Mouse (Mus musculus) liver, embryonic 14.5 days (tissue): Measurements from ENCODE around the gene 4930404N11Rik. TPM values are rescaled to one million over a fixed set of nuclear protein-coding genes. Genes with fewer than 3 reads are reported as not detected.

Experiments used
- ATAC-seq: fragments of 200-750 bp; cut with Nextera tagmentation; 2 replicates; pipeline ENCODE4 v1.8.0; 2017; ENCODE audit warnings: moderate number of reproducible peaks, mild to moderate bottlenecking, moderate library complexity; ENCODE audit not compliant: insufficient read depth
- DNase-seq, 3 experiments: peaks; one replicate each; pipeline ENCODE4 v3.0.0-alpha.2; 2012 to 2013; ENCODE audit warnings: low read depth in 3 of 3, low spot score in 3 of 3
- H3K27ac ChIP-seq: fragments of 300-500 bp; sonication (generic); 2 replicates; pipeline ENCODE4 v1.5.1; 2014; ENCODE audit warnings: moderate library complexity, mild to moderate bottlenecking, control low read depth, inconsistent platforms
- H3K27me3 ChIP-seq: fragments of 300-500 bp; sonication (generic); 2 replicates; pipeline ENCODE4 v1.6.1; 2014; ENCODE audit warnings: mild to moderate bottlenecking, low read length, moderate library complexity; ENCODE audit not compliant: control insufficient read depth, insufficient read depth
- H3K36me3 ChIP-seq: fragments of 300-500 bp; sonication (generic); replicated peaks from 2 replicates; pipeline ENCODE4 v1.6.1; 2014; ENCODE audit warnings: low read depth; ENCODE audit not compliant: control insufficient read depth, insufficient read depth
- H3K4me1 ChIP-seq, 2 experiments: fragments of 200-500 bp in 1 of 2; fragments of 300-500 bp in 1 of 2; sonication (generic) in 1 of 2; replicated peaks; 2 replicates each; pipeline ENCODE4 v1.6.1; 2012 to 2014; ENCODE audit warnings: antibody characterized with exemption in 1 of 2, inconsistent platforms in 1 of 2, low read length in 1 of 2; ENCODE audit not compliant: control insufficient read depth in 2 of 2, insufficient read depth in 2 of 2
- H3K4me2 ChIP-seq: fragments of 300-500 bp; sonication (generic); 2 replicates; pipeline ENCODE4 v1.6.1; 2014; ENCODE audit warnings: low read depth, mild to moderate bottlenecking, control low read depth, moderate library complexity
- H3K4me3 ChIP-seq, 2 experiments: fragments of 200-500 bp in 1 of 2; fragments of 300-500 bp in 1 of 2; sonication (generic) in 1 of 2; 2 replicates each; pipeline ENCODE4 v1.5.1; 2012 to 2014; ENCODE audit warnings: low read depth in 2 of 2, low read length in 2 of 2, mild to moderate bottlenecking in 2 of 2, control low read depth in 1 of 2, inconsistent platforms in 1 of 2, moderate library complexity in 1 of 2; ENCODE audit not compliant: insufficient read depth in 1 of 2
- H3K9ac ChIP-seq: fragments of 300-500 bp; sonication (generic); replicated peaks from 2 replicates; pipeline ENCODE4 v1.6.1; 2014; ENCODE audit warnings: mild to moderate bottlenecking, control low read depth, moderate library complexity
- H3K9me3 ChIP-seq: fragments of 300-500 bp; sonication (generic); 2 replicates; pipeline ENCODE4 v1.6.1; 2016; ENCODE audit warnings: low read length, mixed read lengths; ENCODE audit not compliant: control insufficient read depth
- CTCF ChIP-seq: IDR thresholded peaks from 2 replicates; pipeline ENCODE4 v1.5.1; 2016; ENCODE audit warnings: antibody characterized with exemption, low read depth, control low read depth
- EP300 ChIP-seq: IDR thresholded peaks from 2 replicates; pipeline ENCODE4 v1.6.1; 2016; ENCODE audit warnings: antibody characterized with exemption, low read depth
- WGBS: fragments of 180-500 bp; shearing (Covaris S2); extraction: QIAGEN DNeasy Blood & Tissue Kit; methylation state at CpG from one replicate; pipeline ENCODE4 v1.1.7; 2014; ENCODE audit not compliant: insufficient replicate concordance; 5-methylcytosine and 5-hydroxymethylcytosine counted together
- polyA plus RNA-seq, 2 experiments: library from polyadenylated mRNA; depleted of rRNA in 1 of 2; stranded (reverse) in 1 of 2; unstranded in 1 of 2; fragments of >200 nt; fragmentation: Nextera tagmentation in 1 of 2; extraction: Ambion mirVana in 1 of 2; gene quantifications; 2 replicates each; pipeline versions ENCODE4 v1.2.1 to v1.2.3; 2012 to 2014

The 4930404N11Rik gene
- polyA plus RNA-seq, 2 experiments, result 0.55 to 0.60 TPM

GRCm38 (mm10) chr10:81320550-81321347 lies 44.9 kb downstream of the 4930404N11Rik start, which contains the start of gene Cactin:
Cactin (plus strand) TSS chr10:81321103.
- ATAC-seq (peak; percentile 87), DNase-seq (peak; percentile 100)
- peaks cover 34% of the 10 kb centered on the region for H3K36me3 ChIP-seq
- H3K4me2 ChIP-seq, result peak within 1 kb of the TSS; percentile 90
- H3K27me3 ChIP-seq, result no peaks in the 10 kb centered on the region
- no peaks in the 10 kb centered on the region for H3K9me3 ChIP-seq
- peaks cover 11 to 12% of the 10 kb centered on the region in 2 experiments for H3K4me1 ChIP-seq
- WGBS, result under 1% methylated on average over 68 of the region's 68 CpGs
- TF ChIP-seq CTCF (peak; percentile 60), EP300 (peak; percentile 67; the same call in 1 of the 2 replicates)
- H3K27ac ChIP-seq, result peak within 1 kb of the TSS; percentile 84
- peak within 1 kb of the TSS; percentile 75 for H3K9ac ChIP-seq
- peak within 1 kb of the TSS; percentile 73 to 89 for H3K4me3 ChIP-seq

DNA sequence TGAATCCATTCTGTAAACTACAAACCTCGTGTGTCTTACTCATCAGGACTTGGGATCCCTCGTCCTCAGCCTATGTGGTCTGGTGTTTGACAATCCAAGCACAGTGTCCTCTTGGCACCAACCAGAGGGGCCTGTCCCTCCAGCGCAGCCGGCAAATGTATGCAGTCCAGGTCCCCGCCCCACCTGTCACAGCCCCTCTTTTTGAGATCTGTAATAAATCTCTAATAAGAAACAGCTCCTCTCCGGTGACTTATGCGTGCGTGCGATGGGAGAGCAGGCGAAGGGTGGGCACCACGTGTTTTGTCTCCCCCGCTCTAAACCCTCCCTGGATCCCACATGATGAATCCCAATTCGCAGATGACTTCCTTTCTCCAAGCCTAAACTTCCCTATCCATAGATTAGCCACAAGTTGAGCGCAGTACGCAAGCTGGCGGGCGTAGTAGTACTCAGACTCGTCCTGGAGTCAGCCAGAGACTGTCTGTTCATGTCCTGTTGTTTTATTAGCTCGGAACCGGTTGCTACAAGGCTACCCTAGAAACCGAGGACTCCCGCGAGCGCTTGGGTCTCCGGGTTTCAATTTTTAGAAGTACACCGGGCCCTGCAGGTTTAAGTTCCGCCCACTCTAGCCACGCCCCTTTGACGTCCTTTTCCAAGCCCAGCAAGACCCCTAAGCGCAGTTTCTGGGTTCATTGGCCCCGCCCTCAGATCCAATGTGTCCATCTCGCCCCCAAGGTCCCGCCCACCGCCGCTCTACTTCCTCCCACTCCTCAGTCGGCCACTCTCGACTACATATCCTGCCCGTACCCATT lies 45.7 kb downstream of the 4930404N11Rik start:
- Histone ChIP-seq H3K4me2 (peak overlapping the region; percentile 90), H3K9ac (peak overlapping the region; percentile 67), H3K27ac (peak overlapping the region; percentile 84), H3K9me3 (no peaks in the 10 kb centered on the region), H3K27me3 (no peaks in the 10 kb centered on the region), H3K36me3 (peaks cover 26% of the 10 kb centered on the region), H3K4me1 (peaks cover 11 to 12% of the 10 kb centered on the region in 2 experiments), H3K4me3 (peak overlapping the region; percentile 73 to 75)
- ATAC-seq (no peak), DNase-seq (peak; percentile 94 to 96 (median 95))
- no peak for TF ChIP-seq EP300
- no peak for TF ChIP-seq CTCF
- 1% methylated on average over 38 of the region's 38 CpGs for WGBS

- Histone ChIP-seq H3K27me3 (no peaks in the 10 kb centered on the region), H3K9me3 (no peaks in the 10 kb centered on the region), H3K36me3 (peaks cover 20% of the 10 kb centered on the region), H3K4me3 (peak overlapping the region; percentile 73 to 75; a peak in 3 of 4 replicates), H3K4me2 (peak overlapping the region; percentile 90), H3K4me1 (peaks cover 11 to 12% of the 10 kb centered on the region in 2 experiments), H3K9ac (no peak overlapping the region; the same call in 1 of the 2 replicates), H3K27ac (peak overlapping the region; percentile 84)
- WGBS, result 25% methylated on average over 8 of the region's 8 CpGs
- no peak for ATAC-seq
- DNase-seq, result no peak
- peak; percentile 37 for TF ChIP-seq CTCF
- TF ChIP-seq EP300, result no peak
Measured at GRCm38 (mm10) chr10:81319330-81319699, 46.3 kb downstream of the 4930404N11Rik start.

- Histone ChIP-seq H3K4me2 (no peak overlapping the region; the same call in 1 of the 2 replicates), H3K27ac (no peak overlapping the region), H3K27me3 (no peaks in the 10 kb centered on the region), H3K4me3 (no peak overlapping the region), H3K9ac (no peak overlapping the region), H3K4me1 (peaks cover 11 to 12% of the 10 kb centered on the region in 2 experiments), H3K9me3 (no peaks in the 10 kb centered on the region), H3K36me3 (peaks cover 18% of the 10 kb centered on the region)
- 80% methylated on average over 13 of the region's 13 CpGs for WGBS
- ATAC-seq (no peak), DNase-seq (no peak)
- TF ChIP-seq EP300 (no peak), CTCF (no peak)
Measured at GRCm38 (mm10) chr10:81318589-81319329, 46.9 kb downstream of the 4930404N11Rik start.
